Mouse (Mus musculus) intestine, embryonic 14.5 days (tissue): ENCODE results near the gene Atrn. TPM values are rescaled to one million over a fixed set of nuclear protein-coding genes. Genes with fewer than 3 reads are reported as not detected.

Experiments
- ATAC-seq: fragments of 200-750 bp; cut with Nextera tagmentation; replicated peaks from 2 replicates; pipeline ENCODE4 v1.8.0; 2017; ENCODE audit warnings: low read depth, moderate number of reproducible peaks, moderate TSS enrichment, moderate library complexity; ENCODE audit not compliant: low FRiP score, low TSS enrichment
- DNase-seq: peaks from one replicate; pipeline ENCODE4 v3.0.0-alpha.2; 2018; ENCODE audit warnings: low spot score
- H3K27ac ChIP-seq: fragments of 300-500 bp; sonication (generic); 2 replicates; pipeline ENCODE4 v1.5.1; 2014; ENCODE audit warnings: low read depth, mild to moderate bottlenecking, control low read depth
- H3K27me3 ChIP-seq: fragments of 300-500 bp; sonication (generic); replicated peaks from 2 replicates; pipeline ENCODE4 v1.6.1; 2014; ENCODE audit warnings: low read length, control low read depth; ENCODE audit not compliant: control insufficient read depth, insufficient read depth
- H3K36me3 ChIP-seq: fragments of 300-500 bp; sonication (generic); 2 replicates; pipeline ENCODE4 v1.6.1; 2014; ENCODE audit warnings: low read length, control low read depth; ENCODE audit not compliant: control insufficient read depth, insufficient read depth
- H3K4me1 ChIP-seq: fragments of 300-500 bp; sonication (generic); replicated peaks from 2 replicates; pipeline ENCODE4 v1.6.1; 2014; ENCODE audit warnings: low read length, control low read depth, mixed read lengths; ENCODE audit not compliant: control insufficient read depth, insufficient read depth
- H3K4me2 ChIP-seq: fragments of 300-500 bp; sonication (generic); 2 replicates; pipeline ENCODE4 v1.6.1; 2014; ENCODE audit warnings: low read length
- H3K4me3 ChIP-seq: fragments of 300-500 bp; sonication (generic); 2 replicates; pipeline ENCODE4 v1.5.1; 2014; ENCODE audit warnings: low read depth, low read length, control low read depth, mixed read lengths
- H3K9ac ChIP-seq: fragments of 300-500 bp; sonication (generic); 2 replicates; pipeline ENCODE4 v1.6.1; 2014; ENCODE audit warnings: mild to moderate bottlenecking, low read length
- H3K9me3 ChIP-seq: fragments of 300-500 bp; sonication (generic); 2 replicates; pipeline ENCODE4 v1.6.1; 2016; ENCODE audit warnings: low read length, control low read depth; ENCODE audit not compliant: control insufficient read depth
- WGBS: fragments of 180-500 bp; shearing (Covaris S2); extraction: QIAGEN DNeasy Blood & Tissue Kit; methylation state at CpG from one replicate; pipeline ENCODE4 v1.1.7; 2014; 5-methylcytosine and 5-hydroxymethylcytosine counted together
- polyA plus RNA-seq: library from polyadenylated mRNA; unstranded; fragments of >200 nt; fragmentation: Nextera tagmentation; extraction: Ambion mirVana; gene quantifications from 2 replicates; pipeline ENCODE4 v1.2.1, GENCODE M21; 2014

Atrn gene
- polyA plus RNA-seq, 1 experiment from 2014 or later: 8.4 TPM

- H3K27me3 ChIP-seq: peaks cover 40% of the 10 kb centered on the region
- 67% methylated on average over 9 of the region's 9 CpGs for WGBS
Observed at GRCm38 (mm10) chr2:131059781-131060540, 153.7 kb downstream of the Atrn start.

GRCm38 (mm10) chr2:131060784-131061183 lies 154.5 kb downstream of the Atrn start:
- WGBS: 74% methylated on average over 6 of the region's 6 CpGs

More at GRCm38 (mm10) chr2:131059781-131060540, 153.7 kb downstream of the Atrn start:
- H3K4me1 ChIP-seq: peaks cover 9% of the 10 kb centered on the region; the same call in 1 of the 2 replicates
- H3K36me3 ChIP-seq: no peaks in the 10 kb centered on the region
- H3K9ac ChIP-seq: no peak overlapping the region
- no peak for ATAC-seq
- no peak overlapping the region for H3K4me3 ChIP-seq
- no peak overlapping the region for H3K27ac ChIP-seq
- DNase-seq: no peak
- no peaks in the 10 kb centered on the region for H3K9me3 ChIP-seq
- no peak overlapping the region for H3K4me2 ChIP-seq

GRCm38 (mm10) chr2:131061607-131062006 lies 155.3 kb downstream of the Atrn start:
- H3K36me3 ChIP-seq: no peaks in the 10 kb centered on the region
- H3K9me3 ChIP-seq: no peaks in the 10 kb centered on the region
- WGBS: 62% methylated on average over 5 of the region's 5 CpGs
- H3K9ac ChIP-seq: no peak overlapping the region
- no peak for ATAC-seq
- no peak overlapping the region for H3K4me3 ChIP-seq
- H3K27ac ChIP-seq: no peak overlapping the region
- DNase-seq: no peak
- peaks cover 5% of the 10 kb centered on the region; the same call in 1 of the 2 replicates for H3K4me1 ChIP-seq
- no peak overlapping the region for H3K4me2 ChIP-seq
- peaks cover 31% of the 10 kb centered on the region for H3K27me3 ChIP-seq

More at GRCm38 (mm10) chr2:131060784-131061183, 154.5 kb downstream of the Atrn start:
- ATAC-seq: no peak
- Histone ChIP-seq H3K27ac (no peak overlapping the region), H3K9ac (no peak overlapping the region), H3K4me2 (no peak overlapping the region), H3K4me3 (no peak overlapping the region), H3K4me1 (peaks cover 5% of the 10 kb centered on the region; the same call in 1 of the 2 replicates), H3K9me3 (no peaks in the 10 kb centered on the region), H3K36me3 (no peaks in the 10 kb centered on the region), H3K27me3 (peaks cover 39% of the 10 kb centered on the region)
- DNase-seq: no peak

- 3% methylated on average over 21 of the region's 27 CpGs for WGBS
- Histone ChIP-seq H3K36me3 (no peaks in the 10 kb centered on the region), H3K9me3 (no peaks in the 10 kb centered on the region), H3K4me1 (peaks cover 7% of the 10 kb centered on the region; the same call in 1 of the 2 replicates), H3K4me3 (peak within 1 kb of the TSS; percentile 18), H3K4me2 (peak within 1 kb of the TSS; percentile 54), H3K27ac (no peak within 1 kb of the TSS), H3K27me3 (peaks cover 29% of the 10 kb centered on the region), H3K9ac (no peak within 1 kb of the TSS)
- no peak for DNase-seq
- peak; percentile 54; the same call in 1 of the 2 replicates for ATAC-seq
Observed at GRCm38 (mm10) chr2:131063404-131063864, 157.1 kb downstream of the Atrn start, which contains the start of gene Adam33. Adam33 (minus strand) TSS chr2:131063814.

- 68% methylated on average over 9 of the region's 9 CpGs for WGBS
Observed at GRCm38 (mm10) chr2:131066342-131066741, 160.0 kb downstream of the Atrn start.

GRCm38 (mm10) chr2:131067481-131067880 lies 161.2 kb downstream of the Atrn start:
- H3K4me1 ChIP-seq: peaks cover 2% of the 10 kb centered on the region; the same call in 1 of the 2 replicates
- WGBS: 44% methylated on average over 6 of the region's 6 CpGs
- H3K9me3 ChIP-seq: no peaks in the 10 kb centered on the region
- DNase-seq (no peak), ATAC-seq (no peak)
- H3K36me3 ChIP-seq: no peaks in the 10 kb centered on the region
- peaks cover 26% of the 10 kb centered on the region for H3K27me3 ChIP-seq
- no peak overlapping the region for H3K4me2 ChIP-seq
- H3K9ac ChIP-seq: no peak overlapping the region
- no peak overlapping the region for H3K4me3 ChIP-seq
- no peak overlapping the region for H3K27ac ChIP-seq

More at GRCm38 (mm10) chr2:131066342-131066741, 160.0 kb downstream of the Atrn start:
- Histone ChIP-seq H3K9ac (no peak overlapping the region), H3K27ac (no peak overlapping the region), H3K4me2 (no peak overlapping the region), H3K27me3 (peaks cover 29% of the 10 kb centered on the region), H3K4me3 (no peak overlapping the region), H3K4me1 (peaks cover 2% of the 10 kb centered on the region; the same call in 1 of the 2 replicates), H3K9me3 (no peaks in the 10 kb centered on the region), H3K36me3 (no peaks in the 10 kb centered on the region)
- ATAC-seq (no peak), DNase-seq (no peak)

- DNase-seq (no peak), ATAC-seq (no peak)
- no peak overlapping the region for H3K9ac ChIP-seq
- H3K4me3 ChIP-seq: no peak overlapping the region
- no peak overlapping the region for H3K4me2 ChIP-seq
- H3K27ac ChIP-seq: no peak overlapping the region
- H3K4me1 ChIP-seq: no peaks in the 10 kb centered on the region
- H3K27me3 ChIP-seq: no peaks in the 10 kb centered on the region
- H3K36me3 ChIP-seq: no peaks in the 10 kb centered on the region
- WGBS: 87% methylated on average over 10 of the region's 10 CpGs
- no peaks in the 10 kb centered on the region for H3K9me3 ChIP-seq
Observed at GRCm38 (mm10) chr2:131072536-131072935, 166.2 kb downstream of the Atrn start.
